Mouse (Mus musculus) heart, postnatal 4 days (tissue): ENCODE measurements at regions not wholly inside any gene's neighbourhood (a gene's known extent, or its start where the extent isn't known, plus 50 kb on each side); places are given as distances from the start of the nearest gene placed in this dataset.
A peak's percentile ranks its signal among the peaks of the same experiment; 100 is the strongest.

Experiments
- DNase-seq: peaks from one replicate; pipeline ENCODE4 v3.0.0; 2021

DNA sequence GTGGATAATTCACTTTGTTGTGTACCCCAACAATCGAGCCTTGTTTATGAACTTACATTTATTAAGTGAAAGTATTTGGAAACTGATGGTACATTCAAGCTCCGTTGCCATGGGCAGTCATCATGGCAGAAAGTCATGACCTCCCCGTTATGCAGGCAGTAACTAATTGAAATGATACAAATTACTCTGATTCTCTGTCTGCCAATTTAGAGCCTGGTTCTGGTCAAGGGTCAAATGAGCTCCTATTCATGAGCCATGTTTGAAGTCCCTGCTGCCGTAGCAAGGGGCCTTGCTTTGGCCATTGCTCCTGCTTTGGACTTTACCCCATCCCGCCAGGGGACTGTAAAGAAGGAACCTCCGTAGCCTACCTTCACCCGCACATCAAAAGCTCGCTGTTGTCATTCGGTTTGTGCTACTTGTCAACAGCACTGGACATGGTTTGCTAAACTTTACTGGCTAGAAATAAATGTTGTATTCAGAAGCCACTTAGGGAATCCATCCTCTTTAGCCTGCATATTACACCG, 152.8 kb upstream of the Foxd3 start:
- DNase-seq: no peak

DNA sequence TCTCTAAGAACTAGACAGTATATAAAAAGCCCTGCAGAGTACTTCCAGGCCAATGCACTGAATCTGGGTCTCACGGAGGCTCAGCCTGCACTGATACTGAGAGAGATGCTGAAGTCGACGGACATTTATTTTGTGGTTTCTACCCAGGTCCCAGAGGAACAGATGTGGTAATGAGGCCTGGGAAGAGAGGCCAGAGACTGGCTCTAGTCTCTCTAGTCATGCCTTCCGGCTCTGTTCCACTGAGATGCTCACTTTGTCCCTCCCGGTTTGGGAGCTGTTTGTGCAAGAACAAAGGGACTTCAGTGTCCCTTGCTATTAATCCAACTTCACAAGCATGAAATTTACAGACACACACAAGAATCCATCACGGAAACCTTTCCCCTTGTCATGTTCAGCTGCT, 144.1 kb upstream of the Foxd3 start:
- no peak for DNase-seq

DNA sequence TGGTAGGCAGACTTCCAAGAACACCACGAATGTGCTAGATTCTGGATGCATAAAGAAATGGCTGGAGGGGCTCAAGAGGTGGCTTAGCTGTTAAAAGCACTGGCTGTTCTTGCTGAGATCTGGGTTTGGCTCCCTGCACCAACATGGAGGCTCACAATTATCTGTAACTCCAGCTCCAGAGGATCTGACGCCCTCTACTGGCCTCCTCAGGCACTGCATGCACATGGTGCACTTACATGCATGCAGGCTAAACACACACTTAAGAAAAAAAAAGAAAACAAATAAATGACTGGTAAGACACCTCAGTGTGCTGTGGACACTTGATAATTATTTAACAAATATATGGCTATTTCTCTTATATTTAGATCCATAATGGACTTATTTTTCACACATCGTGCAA, 139.2 kb upstream of the Foxd3 start:
- no peak for DNase-seq

DNA sequence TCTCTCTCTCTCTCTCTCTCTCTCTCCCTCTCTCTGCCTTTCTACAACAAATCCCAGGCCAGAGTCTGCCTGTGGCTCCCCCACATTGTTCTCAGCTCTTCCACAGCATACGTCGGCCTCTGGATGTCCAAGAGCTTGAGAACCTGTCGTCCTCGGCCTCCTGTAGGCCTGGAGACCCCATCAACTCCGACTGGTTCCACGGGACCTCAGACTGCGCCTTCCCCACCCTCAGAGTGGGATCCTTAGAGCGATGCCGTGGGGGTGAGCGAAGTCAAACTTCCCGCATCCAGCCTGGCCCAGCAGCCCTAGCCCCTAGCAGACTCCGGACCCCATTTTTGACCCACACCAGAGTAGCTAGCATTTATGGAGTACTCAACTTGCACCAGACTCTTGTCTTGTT, 128.7 kb upstream of the Foxd3 start:
- DNase-seq: no peak

DNA sequence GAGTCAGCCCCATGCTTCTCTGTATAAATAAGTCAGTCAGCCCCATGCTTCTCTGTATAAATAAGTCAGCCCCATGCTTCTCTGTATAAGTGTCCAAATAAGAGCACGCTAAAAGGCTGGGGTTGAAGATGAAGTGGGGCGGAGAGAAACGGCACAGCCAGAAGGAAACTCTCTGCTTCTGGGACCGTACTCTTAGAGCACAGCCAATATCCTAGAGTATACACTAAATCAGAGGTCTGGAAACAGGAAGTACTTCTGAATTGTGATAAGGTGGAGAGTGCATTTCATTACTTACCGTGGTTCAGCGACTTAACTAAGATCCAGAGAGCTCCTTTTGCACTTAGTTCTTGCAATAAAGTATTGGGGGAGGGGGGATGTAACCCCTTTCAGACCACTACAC, 112.1 kb upstream of the Foxd3 start:
- no peak for DNase-seq

DNA sequence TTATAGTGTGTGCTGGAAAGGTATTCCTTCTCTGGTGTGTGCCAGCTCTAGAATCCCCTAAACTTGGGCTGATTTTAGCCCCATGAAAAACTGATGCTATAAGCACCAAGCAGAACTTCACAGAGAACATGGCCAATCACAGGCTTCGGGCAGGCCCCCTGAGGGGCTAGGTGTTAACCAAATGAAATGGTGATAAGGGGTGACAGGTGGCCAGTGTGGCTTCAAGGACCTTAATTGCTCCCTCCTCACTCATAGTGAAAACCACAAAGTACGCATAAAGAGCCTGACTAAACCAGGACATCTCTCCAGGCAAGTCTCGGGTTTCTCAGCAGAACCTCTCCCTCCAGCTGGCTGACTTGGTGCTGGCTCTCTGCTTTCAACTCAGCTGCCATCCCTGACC, 110.4 kb upstream of the Foxd3 start:
- no peak for DNase-seq

DNA sequence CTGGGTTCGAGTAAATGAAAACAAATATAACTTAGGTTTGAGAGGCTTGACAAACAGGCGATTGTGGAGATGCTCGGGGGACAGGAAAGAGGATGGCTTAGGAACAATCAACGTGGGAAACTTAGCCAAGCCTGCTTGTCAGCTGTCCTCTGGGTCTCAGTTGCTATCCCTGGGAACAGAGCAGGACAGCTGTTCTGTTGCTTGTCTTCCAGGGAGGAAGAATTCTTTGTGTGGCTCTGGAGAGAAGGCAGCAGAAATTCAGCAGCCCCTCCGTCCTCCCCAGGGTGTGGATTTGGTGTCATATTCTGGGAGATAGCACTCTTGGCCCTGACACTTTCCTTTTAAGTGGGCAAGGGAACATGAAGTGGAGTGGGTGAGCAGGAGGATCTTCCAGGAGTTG, 98.1 kb upstream of the Foxd3 start:
- no peak for DNase-seq

DNA sequence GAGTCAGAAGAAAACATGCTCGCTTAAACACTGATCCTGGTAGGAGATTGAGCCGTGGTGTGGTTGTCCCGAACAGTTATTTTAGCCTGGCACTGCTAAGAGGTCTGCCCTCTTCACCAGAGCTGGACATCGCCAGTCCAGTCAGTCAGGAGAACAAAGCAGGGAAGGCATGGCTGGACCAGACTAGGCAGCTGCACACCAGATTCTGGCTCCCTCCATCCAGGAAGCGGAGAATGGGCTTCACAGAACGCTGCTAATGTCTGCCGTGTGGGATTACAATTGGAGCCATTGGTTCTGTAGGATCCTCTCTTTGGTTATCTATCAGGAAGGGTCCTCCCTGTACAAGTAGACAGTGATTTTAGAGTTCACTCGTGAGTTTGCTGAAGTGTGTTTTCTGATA, 95.5 kb upstream of the Foxd3 start:
- DNase-seq: no peak

DNA sequence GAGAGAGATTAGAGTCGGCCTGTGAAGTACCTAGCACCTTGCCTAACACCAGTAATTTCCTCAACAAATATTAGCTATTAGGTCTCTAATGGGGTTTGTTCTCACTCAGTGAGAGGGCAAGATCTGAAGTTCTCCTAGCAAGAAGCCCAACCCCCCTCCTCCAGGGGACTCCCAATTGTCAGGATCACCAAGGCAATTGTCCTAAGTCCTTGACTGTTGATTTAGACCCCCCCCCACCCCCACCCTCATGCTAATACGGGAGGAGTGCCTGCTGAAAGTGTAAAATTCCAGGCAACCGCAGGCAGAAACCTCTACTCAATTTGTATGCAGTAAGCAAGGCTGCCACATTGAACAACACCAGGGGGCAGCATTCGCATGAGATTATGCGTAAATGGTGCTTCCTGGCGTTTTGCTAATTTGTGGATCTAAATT, 94.6 kb upstream of the Foxd3 start:
- peak; percentile 27 for DNase-seq

DNA sequence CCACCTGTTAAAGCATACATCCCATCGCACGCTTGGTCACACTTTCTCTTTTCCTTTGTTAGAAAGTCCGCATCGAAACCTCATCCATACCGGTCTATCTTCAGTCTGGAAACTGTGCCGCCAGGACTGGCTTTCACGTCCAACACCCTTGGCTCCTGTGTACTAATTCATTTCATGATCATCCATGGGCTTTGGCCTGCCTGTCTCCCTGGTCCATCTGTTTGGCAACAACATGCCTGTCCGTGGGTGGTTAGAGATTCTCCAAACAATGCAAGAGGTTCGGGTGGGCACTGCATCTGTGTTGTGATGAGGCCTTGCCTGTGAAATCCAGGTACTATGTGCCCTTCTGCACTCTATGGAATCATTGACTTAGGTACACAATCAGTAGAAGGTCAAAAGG, 90.7 kb upstream of the Foxd3 start:
- no peak for DNase-seq

DNA sequence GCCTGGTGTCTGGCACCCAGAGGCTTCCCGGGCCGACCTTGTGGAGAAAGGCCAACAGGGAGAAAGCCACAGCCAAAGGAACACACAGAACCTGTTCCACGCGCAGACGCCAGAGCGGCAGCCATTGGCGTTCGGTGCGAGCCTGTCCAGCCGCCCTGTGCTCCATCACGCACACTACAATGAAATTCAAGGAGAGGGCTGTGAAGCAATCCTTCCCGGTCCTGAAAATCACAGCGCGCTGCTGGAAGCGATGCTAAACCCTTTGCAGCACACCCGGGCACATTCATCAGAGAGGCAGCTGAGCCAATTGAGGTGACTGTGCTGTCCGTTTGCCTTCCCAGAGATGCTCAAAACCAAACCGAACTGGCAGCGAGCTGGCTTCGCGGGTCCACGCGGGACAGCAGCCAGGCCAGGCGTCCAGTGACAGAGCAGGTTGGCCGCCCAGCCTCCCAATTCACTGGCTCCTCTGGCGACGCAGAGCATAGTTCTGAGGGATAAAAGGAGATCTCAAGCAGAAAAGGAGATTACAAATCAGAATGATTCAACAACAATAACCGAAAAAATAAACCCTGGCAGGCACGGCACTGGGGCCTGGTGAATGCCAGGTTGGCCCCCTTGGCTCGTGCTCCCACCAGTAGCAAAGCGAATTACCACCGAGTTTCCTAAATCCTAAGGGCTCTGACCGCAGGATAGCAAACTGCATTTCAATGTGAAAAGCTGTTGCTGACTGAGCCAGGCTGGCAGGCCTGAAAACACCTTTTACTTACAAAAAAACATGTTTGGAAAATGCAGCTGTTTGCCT, 83.1 kb upstream of the Foxd3 start:
- DNase-seq: peak; percentile 13

DNA sequence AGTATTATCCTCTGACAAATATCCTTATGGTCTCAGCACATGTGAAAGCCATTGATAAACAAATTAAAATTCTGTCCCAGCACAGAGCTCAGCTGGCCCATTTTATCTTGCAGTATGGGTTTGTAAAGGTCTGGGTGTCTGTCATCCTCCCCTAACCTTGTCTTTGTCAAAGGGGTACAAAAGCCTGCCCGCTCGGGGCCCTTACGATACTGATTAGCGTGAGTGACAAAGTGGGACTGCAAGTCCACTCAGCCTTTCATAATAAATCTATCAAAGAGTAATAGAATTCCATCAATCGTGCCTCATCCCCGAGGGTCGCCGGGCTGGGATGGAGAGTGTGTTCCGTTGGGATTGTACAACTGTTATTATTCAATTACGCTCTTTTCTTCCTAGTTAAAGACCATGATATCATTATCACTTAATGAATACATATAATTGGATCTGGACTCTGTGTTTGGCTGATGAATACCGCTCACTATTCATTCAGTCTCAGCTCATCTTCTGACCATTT, 82.0 kb upstream of the Foxd3 start:
- no peak for DNase-seq

DNA sequence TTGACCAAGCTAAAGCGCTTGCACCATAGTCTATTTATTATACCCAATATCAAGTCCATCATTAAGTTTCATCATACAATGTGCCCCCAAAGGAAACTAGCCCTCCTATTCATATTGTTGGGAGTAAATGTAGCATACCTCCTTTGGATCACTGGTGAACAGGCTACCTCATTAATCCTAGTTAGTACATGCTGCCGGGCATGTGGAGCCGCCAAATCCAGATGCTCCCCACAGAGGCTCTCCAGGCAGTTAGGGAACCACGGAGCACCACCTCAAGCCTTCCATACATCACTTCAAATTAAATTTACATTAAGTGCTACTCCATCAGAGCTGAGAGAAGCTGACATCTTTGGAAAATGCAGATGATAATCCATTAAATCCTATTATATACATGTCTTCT, 81.1 kb upstream of the Foxd3 start:
- DNase-seq: no peak

DNA sequence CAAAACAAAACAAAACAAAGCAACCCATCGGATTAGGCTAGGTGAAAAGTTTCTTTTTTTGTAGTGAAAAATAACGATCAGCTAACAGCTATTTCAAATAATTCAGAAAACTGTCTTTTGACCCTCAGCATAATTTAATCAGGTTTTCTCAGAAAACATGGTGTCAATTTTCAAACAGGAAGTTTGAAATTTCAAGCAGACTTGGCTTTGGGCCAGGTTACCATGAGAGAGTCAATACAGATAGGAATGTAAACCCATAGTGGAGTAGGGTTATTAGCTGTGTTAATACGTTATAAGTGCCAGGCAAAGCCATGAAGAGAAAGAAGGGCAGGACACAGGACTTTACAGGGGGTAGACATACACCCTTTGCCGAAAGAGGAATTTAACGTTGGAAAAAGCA, 58.3 kb upstream of the Foxd3 start:
- no peak for DNase-seq

DNA sequence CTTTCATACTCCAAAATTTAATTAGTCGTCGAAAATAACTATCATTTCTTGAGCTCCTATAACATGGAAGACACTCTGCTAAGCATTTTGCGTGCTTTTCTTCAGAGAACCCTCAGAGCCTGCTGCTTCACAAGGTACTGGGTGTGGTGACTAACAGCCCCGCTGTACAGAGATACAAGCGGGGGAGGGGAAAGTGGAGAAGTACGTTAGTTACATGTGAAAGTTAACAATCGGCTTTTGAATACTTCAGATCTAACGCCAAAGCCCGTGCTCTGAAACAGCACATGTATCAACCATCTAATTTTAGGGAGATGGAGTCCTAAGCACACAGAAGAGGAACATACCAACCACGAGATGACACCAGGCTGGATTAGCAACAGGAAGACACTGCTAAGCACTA, 55.4 kb upstream of the Foxd3 start:
- no peak for DNase-seq

DNA sequence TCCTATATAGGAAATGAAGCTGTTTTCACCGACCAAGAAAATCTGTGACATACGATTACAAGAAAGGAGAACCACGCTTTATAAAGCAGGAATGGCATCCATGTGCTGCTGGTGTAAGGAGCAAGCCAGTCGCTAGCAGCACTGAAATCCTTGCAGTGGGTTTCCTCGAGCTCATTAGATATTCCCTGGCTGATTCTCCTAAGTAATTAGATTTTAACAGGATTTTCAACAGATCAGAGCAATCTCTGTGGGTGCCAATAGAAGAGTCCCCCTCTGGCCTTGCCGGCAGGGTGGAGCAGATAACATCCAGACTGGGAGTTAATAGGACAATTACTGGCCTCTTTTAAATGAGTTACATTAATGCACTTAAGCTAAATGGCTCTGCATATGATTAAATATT, 54.6 kb upstream of the Foxd3 start:
- no peak for DNase-seq
